In genomic region chr5:147435224-147435623, GRCm38 (mm10) we compare ENCODE assay signal across 8 mouse cellular contexts. TPM values are rescaled to one million over a fixed set of nuclear protein-coding genes. Genes with fewer than 3 reads are reported as not detected.
DNase-seq lines count a peak whose midpoint lies in the region; ATAC-seq and TF ChIP-seq lines count a peak whose summit lies in the region.

No protein-coding gene starts in this region.

- WGBS in hindbrain, embryonic 15.5 days = 56% methylated on average over 4 of the region's 4 CpGs
- WGBS in hindbrain, embryonic 10.5 days = 75% methylated on average over 4 of the region's 4 CpGs
- 30% methylated on average over 4 of the region's 4 CpGs for WGBS in heart, postnatal 0 days
- WGBS in liver, embryonic 14.5 days (ENCODE audit: insufficient replicate concordance) = 27% methylated on average over 4 of the region's 4 CpGs

- ATAC-seq in hindbrain, embryonic 15.5 days (ENCODE audit: low FRiP score, low read depth) = no peak
- ATAC-seq in heart, postnatal 0 days (ENCODE audit: insufficient read depth, low read depth) = no peak
- ATAC-seq in liver, embryonic 14.5 days (ENCODE audit: insufficient read depth) = no peak

- TF ChIP-seq CTCF in heart, postnatal 0 days (IDR thresholded peaks at IDR 0.05; ENCODE audit: low read depth) = no peak
- TF ChIP-seq CTCF in liver, embryonic 14.5 days (IDR thresholded peaks at IDR 0.05; ENCODE audit: low read depth) = no peak

- peak overlapping the region; percentile 18; the same call in 1 of the 2 replicates for H3K4me2 ChIP-seq in hindbrain, embryonic 15.5 days
- H3K4me2 ChIP-seq in heart, postnatal 0 days (ENCODE audit: low read depth, low read length) = peak overlapping the region; percentile 3
- peak overlapping the region; percentile 18 for H3K4me2 ChIP-seq in liver, embryonic 14.5 days (ENCODE audit: low read depth)

- no peak overlapping the region for H3K4me3 ChIP-seq in hindbrain, embryonic 15.5 days
- no peak overlapping the region for H3K4me3 ChIP-seq in hindbrain, embryonic 10.5 days
- no peak overlapping the region for H3K4me3 ChIP-seq in heart, postnatal 0 days (ENCODE audit: low read depth, low read length)
- H3K4me3 ChIP-seq in liver, embryonic 14.5 days (ENCODE audit: insufficient read depth in 1 of 2, low read depth in 2 of 2, low read length in 2 of 2) = no peak overlapping the region

- peak overlapping the region; percentile 16; the same call in 1 of the 2 replicates for H3K27ac ChIP-seq in hindbrain, embryonic 15.5 days (replicated peaks)
- no peak overlapping the region for H3K27ac ChIP-seq in hindbrain, embryonic 10.5 days
- H3K27ac ChIP-seq in heart, postnatal 0 days (ENCODE audit: low read depth) = peak overlapping the region; percentile 57
- H3K27ac ChIP-seq in liver, embryonic 14.5 days = no peak overlapping the region

- H3K9ac ChIP-seq in hindbrain, embryonic 15.5 days = no peak overlapping the region
- no peak overlapping the region for H3K9ac ChIP-seq in heart, postnatal 0 days (replicated peaks; ENCODE audit: low read depth, low read length)
- no peak overlapping the region for H3K9ac ChIP-seq in liver, embryonic 14.5 days (replicated peaks)

- no peak for TF ChIP-seq EP300 in heart, postnatal 0 days (IDR thresholded peaks at IDR 0.05; ENCODE audit: low read depth)
- TF ChIP-seq EP300 in liver, embryonic 14.5 days (IDR thresholded peaks at IDR 0.05; ENCODE audit: low read depth) = no peak

- no peaks in the 10 kb centered on the region for H3K9me3 ChIP-seq in hindbrain, embryonic 15.5 days
- no peaks in the 10 kb centered on the region for H3K9me3 ChIP-seq in hindbrain, embryonic 10.5 days
- H3K9me3 ChIP-seq in heart, postnatal 0 days (replicated peaks; ENCODE audit: control insufficient read depth, low read length) = no peaks in the 10 kb centered on the region
- H3K9me3 ChIP-seq in liver, embryonic 14.5 days (ENCODE audit: control insufficient read depth, low read length) = no peaks in the 10 kb centered on the region

- no peaks in the 10 kb centered on the region for H3K27me3 ChIP-seq in hindbrain, embryonic 15.5 days
- no peaks in the 10 kb centered on the region for H3K27me3 ChIP-seq in hindbrain, embryonic 10.5 days (ENCODE audit: insufficient read depth, poor library complexity, severe bottlenecking)
- H3K27me3 ChIP-seq in heart, postnatal 0 days (ENCODE audit: control insufficient read depth, insufficient read depth, low read length) = no peaks in the 10 kb centered on the region
- no peaks in the 10 kb centered on the region for H3K27me3 ChIP-seq in liver, embryonic 14.5 days (ENCODE audit: control insufficient read depth, insufficient read depth, low read length)

- no peak for DNase-seq in hindbrain, embryonic 10.5 days (ENCODE audit: low spot score)
- DNase-seq in brain, adult 2 months (ENCODE audit: low read depth, low spot score) = peak; percentile 96
- peak; percentile 48 for DNase-seq in heart, postnatal 0 days (ENCODE audit: low spot score)
- DNase-seq in liver, embryonic 14.5 days (ENCODE audit: low read depth in 3 of 3, low spot score in 3 of 3) = no peak
- DNase-seq in frontal cortex, postnatal 14 days (ENCODE audit: low spot score in 2 of 2) = no peak
- DNase-seq in right cerebral cortex, postnatal 4 days = no peak
- no peak for DNase-seq in yolk sac, embryonic 10.5 days (ENCODE audit: low spot score)

- peaks cover 51% of the 10 kb centered on the region for H3K4me1 ChIP-seq in hindbrain, embryonic 15.5 days (replicated peaks)
- H3K4me1 ChIP-seq in hindbrain, embryonic 10.5 days (replicated peaks) = peaks cover 39% of the 10 kb centered on the region
- peaks cover 46% of the 10 kb centered on the region for H3K4me1 ChIP-seq in heart, postnatal 0 days (ENCODE audit: control insufficient read depth, insufficient read depth)
- H3K4me1 ChIP-seq in liver, embryonic 14.5 days (replicated peaks; ENCODE audit: control insufficient read depth in 2 of 2, insufficient read depth in 2 of 2, low read length in 1 of 2) = peaks cover 37 to 58% of the 10 kb centered on the region in 2 experiments

- H3K36me3 ChIP-seq in hindbrain, embryonic 15.5 days = 0 out of 2 replicates have a peak, but pooled peaks cover 3% of the 10 kb centered on the region
- H3K36me3 ChIP-seq in hindbrain, embryonic 10.5 days = peaks cover 23% of the 10 kb centered on the region
- H3K36me3 ChIP-seq in heart, postnatal 0 days (replicated peaks; ENCODE audit: control insufficient read depth, insufficient read depth, low read length) = no peaks in the 10 kb centered on the region
- H3K36me3 ChIP-seq in liver, embryonic 14.5 days (replicated peaks; ENCODE audit: control insufficient read depth, insufficient read depth, low read depth) = peaks cover 10% of the 10 kb centered on the region

RNA-seq across cellular contexts. Expression of gene Pan3, which starts 5.3 kb away (rescaled TPM):
- 58.5 and 64.1 TPM in 2 replicates for polyA plus RNA-seq in hindbrain, embryonic 15.5 days (2015; fragmentation: Nextera tagmentation; extraction: Ambion mirVana)
- polyA plus RNA-seq in hindbrain, embryonic 10.5 days (2016; fragmentation: Nextera tagmentation; extraction: Ambion mirVana) = 47.7 and 50.3 TPM in 2 replicates
- total RNA-seq in heart, postnatal 0 days (2014; rRNA removed; ENCODE audit: low replicate concordance) = 63.9 and 66.0 TPM in 2 replicates
- polyA plus RNA-seq in heart, postnatal 0 days (2015; fragmentation: Nextera tagmentation; extraction: Ambion mirVana) = 28.0 and 28.4 TPM in 2 replicates
- 11.5 and 17.2 TPM in 2 replicates for polyA plus RNA-seq in liver, embryonic 14.5 days (2012; rRNA removed)
- 31.3 and 33.3 TPM in 2 replicates for polyA plus RNA-seq in liver, embryonic 14.5 days (2014; fragmentation: Nextera tagmentation; extraction: Ambion mirVana)

RNA-seq across cellular contexts. Expression of gene Flt3, which starts 34.9 kb away (rescaled TPM):
- polyA plus RNA-seq in hindbrain, embryonic 15.5 days (2015; fragmentation: Nextera tagmentation; extraction: Ambion mirVana) = 1.3 and 1.7 TPM in 2 replicates
- not detected in 2 replicates for polyA plus RNA-seq in hindbrain, embryonic 10.5 days (2016; fragmentation: Nextera tagmentation; extraction: Ambion mirVana)
- not detected in 2 replicates for total RNA-seq in heart, postnatal 0 days (2014; rRNA removed; ENCODE audit: low replicate concordance)
- 0.05 TPM in 1 of 2 replicates, not detected in the other for polyA plus RNA-seq in heart, postnatal 0 days (2015; fragmentation: Nextera tagmentation; extraction: Ambion mirVana)
- polyA plus RNA-seq in liver, embryonic 14.5 days (2012; rRNA removed) = 0.65 and 0.88 TPM in 2 replicates
- polyA plus RNA-seq in liver, embryonic 14.5 days (2014; fragmentation: Nextera tagmentation; extraction: Ambion mirVana) = 1.2 and 1.3 TPM in 2 replicates

Comparison
In these comparisons a context has a peak if more than half of its experiments do, and no peak if none do; other contexts are left out.
1. H3K27ac ChIP-seq: peak in hindbrain, embryonic 15.5 days (single experiment) and heart, postnatal 0 days (single experiment); none in hindbrain, embryonic 10.5 days (single experiment) and liver, embryonic 14.5 days (single experiment).
2. DNase-seq: peak in brain, adult 2 months (single experiment) and heart, postnatal 0 days (single experiment); none in hindbrain, embryonic 10.5 days (single experiment), liver, embryonic 14.5 days (0 of 3), frontal cortex, postnatal 14 days (0 of 2), right cerebral cortex, postnatal 4 days (single experiment) and yolk sac, embryonic 10.5 days (single experiment).
3. Peak in every context shown above with its lines, with median percentiles within 50 percentile points of each other: H3K4me2 ChIP-seq.